Mouse (Mus musculus): ENCODE measurements around the gene Fam102a. TPM values are rescaled to one million over a fixed set of nuclear protein-coding genes. Genes with fewer than 3 reads are reported as not detected.

The Fam102a gene
- total and polyA plus RNA-seq, 2 experiments from 2014 or later = 8.2 to 25.4 TPM

GRCm38 (mm10) chr2:32536634-32537359 lies 1.7 kb downstream of the Fam102a start:
- Histone ChIP-seq H3K9me3 (ENCODE audit: low read length) (no peaks in the 10 kb centered on the region), H3K9ac (replicated peaks; ENCODE audit: low read length) (peak overlapping the region; percentile 99), H3K4me1 (ENCODE audit: insufficient read depth, low read length) (peaks cover 25% of the 10 kb centered on the region), H3K4me2 (ENCODE audit: low read depth, low read length) (peak overlapping the region; percentile 74), H3K4me3 (ENCODE audit: low read length) (peak overlapping the region; percentile 97), H3K27ac (peak overlapping the region; percentile 94), H3K27me3 (ENCODE audit: insufficient read depth, low read length) (no peaks in the 10 kb centered on the region), H3K36me3 (ENCODE audit: insufficient read depth, low read length) (no peaks in the 10 kb centered on the region)
- no peak for ATAC-seq
- peak; percentile 35; the same call in 1 of the 2 replicates for TF ChIP-seq CTCF (IDR thresholded peaks at IDR 0.05; ENCODE audit: low read depth)
- 2% methylated on average over 11 of the region's 11 CpGs for WGBS
- peak; percentile 68 for DNase-seq (ENCODE audit: low spot score)

- Histone ChIP-seq H3K4me1 (ENCODE audit: insufficient read depth, low read length) (peaks cover 27% of the 10 kb centered on the region), H3K27ac (peak overlapping the region; percentile 94; the same call in 1 of the 2 replicates), H3K4me3 (ENCODE audit: low read length) (peak overlapping the region; percentile 97), H3K36me3 (ENCODE audit: insufficient read depth, low read length) (no peaks in the 10 kb centered on the region), H3K9me3 (ENCODE audit: low read length) (no peaks in the 10 kb centered on the region), H3K27me3 (ENCODE audit: insufficient read depth, low read length) (no peaks in the 10 kb centered on the region), H3K4me2 (ENCODE audit: low read depth, low read length) (peak overlapping the region; percentile 74), H3K9ac (replicated peaks; ENCODE audit: low read length) (peak overlapping the region; percentile 99)
- WGBS = 9% methylated on average over 9 of the region's 9 CpGs
- TF ChIP-seq CTCF (IDR thresholded peaks at IDR 0.05; ENCODE audit: low read depth) = no peak
- ATAC-seq (no peak), DNase-seq (ENCODE audit: low spot score) (peak; percentile 23)
Measured at GRCm38 (mm10) chr2:32537360-32537905, 2.3 kb downstream of the Fam102a start.

- Histone ChIP-seq H3K9me3 (ENCODE audit: low read length) (no peaks in the 10 kb centered on the region), H3K4me2 (ENCODE audit: low read depth, low read length) (peak overlapping the region; percentile 74), H3K4me1 (ENCODE audit: insufficient read depth, low read length) (peaks cover 32% of the 10 kb centered on the region), H3K9ac (replicated peaks; ENCODE audit: low read length) (peak overlapping the region; percentile 99; the same call in 1 of the 2 replicates), H3K4me3 (ENCODE audit: low read length) (peak overlapping the region; percentile 97), H3K27ac (peak overlapping the region; percentile 94; the same call in 1 of the 2 replicates), H3K36me3 (ENCODE audit: insufficient read depth, low read length) (no peaks in the 10 kb centered on the region), H3K27me3 (ENCODE audit: insufficient read depth, low read length) (no peaks in the 10 kb centered on the region)
- DNase-seq (ENCODE audit: low spot score) (no peak), ATAC-seq (no peak)
- no peak for TF ChIP-seq CTCF (IDR thresholded peaks at IDR 0.05; ENCODE audit: low read depth)
- 57% methylated on average over 5 of the region's 5 CpGs for WGBS
Measured at GRCm38 (mm10) chr2:32537941-32538340, 2.8 kb downstream of the Fam102a start.

DNA sequence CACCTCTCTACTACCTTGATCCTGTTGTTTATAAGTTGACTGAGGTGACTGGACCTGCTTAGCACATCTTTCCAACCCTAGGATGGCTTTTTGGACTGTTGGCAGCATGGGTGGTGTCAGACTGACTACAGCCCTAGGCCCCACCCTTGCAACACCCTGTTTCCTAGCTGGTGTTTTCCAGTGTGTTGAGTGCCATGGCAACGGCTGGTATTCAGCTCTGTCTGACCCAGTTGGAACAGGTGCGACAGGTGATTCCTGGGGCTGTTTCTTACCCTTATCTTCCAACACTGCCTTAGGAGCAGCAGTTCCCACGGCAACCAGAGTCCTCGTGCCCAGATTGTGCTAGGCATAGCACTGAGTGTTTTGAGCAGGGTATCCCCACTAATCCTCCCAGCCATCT lies 3.3 kb downstream of the Fam102a start:
- H3K4me1 ChIP-seq (ENCODE audit: insufficient read depth, low read length) = peaks cover 35% of the 10 kb centered on the region
- TF ChIP-seq CTCF (IDR thresholded peaks at IDR 0.05; ENCODE audit: low read depth) = no peak
- ATAC-seq (no peak), DNase-seq (ENCODE audit: low spot score) (no peak)
- peak overlapping the region; percentile 74 for H3K4me2 ChIP-seq (ENCODE audit: low read depth, low read length)
- no peaks in the 10 kb centered on the region for H3K9me3 ChIP-seq (ENCODE audit: low read length)
- no peak overlapping the region for H3K27ac ChIP-seq
- no peaks in the 10 kb centered on the region for H3K27me3 ChIP-seq (ENCODE audit: insufficient read depth, low read length)
- H3K9ac ChIP-seq (replicated peaks; ENCODE audit: low read length) = no peak overlapping the region
- H3K4me3 ChIP-seq (ENCODE audit: low read length) = no peak overlapping the region
- no peaks in the 10 kb centered on the region for H3K36me3 ChIP-seq (ENCODE audit: insufficient read depth, low read length)
- WGBS = 51% methylated on average over 4 of the region's 4 CpGs

GRCm38 (mm10) chr2:32539452-32539981 lies 4.4 kb downstream of the Fam102a start:
- H3K27ac ChIP-seq = no peak overlapping the region
- no peaks in the 10 kb centered on the region for H3K27me3 ChIP-seq (ENCODE audit: insufficient read depth, low read length)
- no peak for TF ChIP-seq CTCF (IDR thresholded peaks at IDR 0.05; ENCODE audit: low read depth)
- peak overlapping the region; percentile 74 for H3K4me2 ChIP-seq (ENCODE audit: low read depth, low read length)
- H3K4me3 ChIP-seq (ENCODE audit: low read length) = no peak overlapping the region
- DNase-seq (ENCODE audit: low spot score) (no peak), ATAC-seq (no peak)
- peaks cover 35% of the 10 kb centered on the region for H3K4me1 ChIP-seq (ENCODE audit: insufficient read depth, low read length)
- H3K36me3 ChIP-seq (ENCODE audit: insufficient read depth, low read length) = no peaks in the 10 kb centered on the region
- WGBS = 72% methylated on average over 14 of the region's 14 CpGs
- H3K9me3 ChIP-seq (ENCODE audit: low read length) = no peaks in the 10 kb centered on the region
- H3K9ac ChIP-seq (replicated peaks; ENCODE audit: low read length) = no peak overlapping the region

DNA sequence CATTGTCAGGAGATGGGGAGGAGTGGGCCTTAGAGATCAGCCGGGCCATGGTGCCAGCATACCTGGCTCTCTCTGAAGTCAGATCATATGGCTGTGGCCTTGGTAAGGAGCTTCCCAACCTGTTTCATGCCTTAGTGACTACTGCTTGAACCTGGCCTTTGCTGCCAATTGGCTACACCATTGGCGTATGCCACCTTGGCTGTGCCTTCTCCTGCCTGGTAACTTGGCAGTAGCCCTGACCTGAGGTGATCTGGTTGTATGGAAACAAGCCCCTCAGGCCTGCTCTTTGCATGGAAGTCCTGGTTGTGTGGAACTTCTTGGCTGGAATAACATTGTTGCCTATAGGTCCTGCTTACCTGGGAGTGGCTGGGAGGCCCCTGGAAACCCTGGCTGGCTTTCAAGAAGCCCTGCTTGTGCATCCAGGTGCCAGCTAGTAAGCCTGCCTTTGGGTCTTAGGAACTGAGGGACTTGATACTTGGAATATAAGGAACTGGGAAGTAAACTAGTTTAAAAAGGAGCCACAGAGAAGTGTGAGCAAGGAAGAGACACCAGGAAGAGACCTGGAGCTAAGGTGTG lies 6.3 kb downstream of the Fam102a start:
- Histone ChIP-seq H3K36me3 (ENCODE audit: insufficient read depth, low read length) (no peaks in the 10 kb centered on the region), H3K27ac (no peak overlapping the region), H3K4me2 (ENCODE audit: low read depth, low read length) (no peak overlapping the region), H3K4me1 (ENCODE audit: insufficient read depth, low read length) (peaks cover 35% of the 10 kb centered on the region), H3K9ac (replicated peaks; ENCODE audit: low read length) (no peak overlapping the region), H3K4me3 (ENCODE audit: low read length) (no peak overlapping the region), H3K27me3 (ENCODE audit: insufficient read depth, low read length) (no peaks in the 10 kb centered on the region), H3K9me3 (ENCODE audit: low read length) (no peaks in the 10 kb centered on the region)
- no peak for TF ChIP-seq CTCF (IDR thresholded peaks at IDR 0.05; ENCODE audit: low read depth)
- DNase-seq (ENCODE audit: low spot score) = no peak
- ATAC-seq = no peak
- 84% methylated on average over 2 of the region's 2 CpGs for WGBS
